Mouse (Mus musculus) lung, embryonic 16.5 days (tissue): ENCODE results near the gene Taf8. TPM values are rescaled to one million over a fixed set of nuclear protein-coding genes. Genes with fewer than 3 reads are reported as not detected.

Experiments used
- ATAC-seq: fragments of 200-750 bp; cut with Nextera tagmentation; 2 replicates; pipeline ENCODE4 v1.8.0; 2017; ENCODE audit warnings: low read depth, mild to moderate bottlenecking, moderate library complexity
- H3K27ac ChIP-seq: fragments of 300-500 bp; sonication (generic); 2 replicates; pipeline ENCODE4 v1.5.1; 2014; ENCODE audit warnings: mild to moderate bottlenecking, control low read depth, low read length
- H3K27me3 ChIP-seq: fragments of 300-500 bp; sonication (generic); 2 replicates; pipeline ENCODE4 v1.6.1; 2014; ENCODE audit warnings: low read depth, low read length, mixed read lengths; ENCODE audit not compliant: control insufficient read depth, insufficient read depth
- H3K36me3 ChIP-seq: fragments of 300-500 bp; sonication (generic); 2 replicates; pipeline ENCODE4 v1.6.1; 2014; ENCODE audit warnings: low read length; ENCODE audit not compliant: control insufficient read depth, insufficient read depth
- H3K4me1 ChIP-seq: fragments of 300-500 bp; sonication (generic); replicated peaks from 2 replicates; pipeline ENCODE4 v1.6.1; 2014; ENCODE audit warnings: low read length, mixed read lengths; ENCODE audit not compliant: control insufficient read depth, insufficient read depth
- H3K4me2 ChIP-seq: fragments of 300-500 bp; sonication (generic); 2 replicates; pipeline ENCODE4 v1.6.1; 2014; ENCODE audit warnings: low read depth, low read length, control low read depth
- H3K4me3 ChIP-seq: fragments of 300-500 bp; sonication (generic); 2 replicates; pipeline ENCODE4 v1.5.1; 2014; ENCODE audit warnings: mild to moderate bottlenecking, low read length, control low read depth
- H3K9ac ChIP-seq: fragments of 300-500 bp; sonication (generic); 2 replicates; pipeline ENCODE4 v1.6.1; 2014; ENCODE audit warnings: low read length, control low read depth
- H3K9me3 ChIP-seq: fragments of 300-500 bp; sonication (generic); 2 replicates; pipeline ENCODE4 v1.6.1; 2016; ENCODE audit warnings: low read length; ENCODE audit not compliant: control insufficient read depth
- WGBS: fragments of 180-500 bp; shearing (Covaris S2); extraction: QIAGEN DNeasy Blood & Tissue Kit; methylation state at CpG from one replicate; pipeline ENCODE4 v1.1.7; 2014; 5-methylcytosine and 5-hydroxymethylcytosine counted together
- polyA plus RNA-seq: library from polyadenylated mRNA; unstranded; fragments of >200 nt; fragmentation: Nextera tagmentation; extraction: Ambion mirVana; gene quantifications from 2 replicates; pipeline ENCODE4 v1.2.1, GENCODE M21; 2015

The Taf8 gene
- polyA plus RNA-seq, 1 experiment from 2014 or later = 30.9 TPM

GRCm38 (mm10) chr17:47469642-47470041, 32.5 kb downstream of the Taf8 start:
- Histone ChIP-seq H3K27me3 (peaks cover 9% of the 10 kb centered on the region), H3K4me3 (no peak overlapping the region), H3K27ac (no peak overlapping the region), H3K9ac (no peak overlapping the region), H3K9me3 (no peaks in the 10 kb centered on the region), H3K4me2 (no peak overlapping the region), H3K4me1 (peaks cover 11% of the 10 kb centered on the region), H3K36me3 (no peaks in the 10 kb centered on the region)
- no peak for ATAC-seq
- WGBS = 85% methylated on average over 4 of the region's 4 CpGs

GRCm38 (mm10) chr17:47468466-47468865, 33.6 kb downstream of the Taf8 start:
- no peaks in the 10 kb centered on the region for H3K9me3 ChIP-seq
- H3K36me3 ChIP-seq = no peaks in the 10 kb centered on the region
- peak overlapping the region; percentile 37; the same call in 1 of the 2 replicates for H3K4me2 ChIP-seq
- no peak overlapping the region for H3K27ac ChIP-seq
- H3K4me1 ChIP-seq = peaks cover 13% of the 10 kb centered on the region
- peaks cover 9% of the 10 kb centered on the region for H3K27me3 ChIP-seq
- 22% methylated on average over 34 of the region's 34 CpGs for WGBS
- H3K4me3 ChIP-seq = peak overlapping the region; percentile 28
- no peak for ATAC-seq
- H3K9ac ChIP-seq = peak overlapping the region; percentile 50

GRCm38 (mm10) chr17:47468063-47468462, 34.0 kb downstream of the Taf8 start:
- peak overlapping the region; percentile 37; the same call in 1 of the 2 replicates for H3K4me2 ChIP-seq
- no peak for ATAC-seq
- peak overlapping the region; percentile 50 for H3K9ac ChIP-seq
- WGBS = 28% methylated on average over 12 of the region's 14 CpGs
- H3K9me3 ChIP-seq = no peaks in the 10 kb centered on the region
- H3K4me3 ChIP-seq = peak overlapping the region; percentile 28
- peaks cover 9% of the 10 kb centered on the region for H3K27me3 ChIP-seq
- H3K4me1 ChIP-seq = peaks cover 16% of the 10 kb centered on the region
- no peak overlapping the region for H3K27ac ChIP-seq
- H3K36me3 ChIP-seq = no peaks in the 10 kb centered on the region

- Histone ChIP-seq H3K27ac (no peak overlapping the region), H3K9ac (no peak overlapping the region), H3K27me3 (peaks cover 9% of the 10 kb centered on the region), H3K9me3 (no peaks in the 10 kb centered on the region), H3K36me3 (no peaks in the 10 kb centered on the region), H3K4me1 (peaks cover 19% of the 10 kb centered on the region), H3K4me3 (no peak overlapping the region), H3K4me2 (no peak overlapping the region)
- ATAC-seq = no peak
- 68% methylated on average over 11 of the region's 11 CpGs for WGBS
Observed at GRCm38 (mm10) chr17:47467659-47468058, 34.4 kb downstream of the Taf8 start.

GRCm38 (mm10) chr17:47466284-47466683, 35.8 kb downstream of the Taf8 start:
- 37% methylated on average over 8 of the region's 9 CpGs for WGBS
- H3K9ac ChIP-seq = no peak overlapping the region
- H3K27me3 ChIP-seq = peaks cover 9% of the 10 kb centered on the region
- no peaks in the 10 kb centered on the region for H3K36me3 ChIP-seq
- H3K4me3 ChIP-seq = no peak overlapping the region
- no peak overlapping the region for H3K4me2 ChIP-seq
- ATAC-seq = no peak
- no peak overlapping the region for H3K27ac ChIP-seq
- peaks cover 28% of the 10 kb centered on the region for H3K4me1 ChIP-seq
- H3K9me3 ChIP-seq = no peaks in the 10 kb centered on the region

GRCm38 (mm10) chr17:47465016-47465415, 37.1 kb downstream of the Taf8 start:
- ATAC-seq = no peak
- Histone ChIP-seq H3K9ac (no peak overlapping the region), H3K4me3 (no peak overlapping the region), H3K27ac (no peak overlapping the region), H3K4me2 (no peak overlapping the region), H3K27me3 (peaks cover 9% of the 10 kb centered on the region), H3K36me3 (no peaks in the 10 kb centered on the region), H3K4me1 (peaks cover 23% of the 10 kb centered on the region), H3K9me3 (no peaks in the 10 kb centered on the region)
- 64% methylated on average over 11 of the region's 11 CpGs for WGBS

- Histone ChIP-seq H3K4me3 (no peak overlapping the region), H3K9me3 (no peaks in the 10 kb centered on the region), H3K4me1 (peaks cover 23% of the 10 kb centered on the region), H3K9ac (no peak overlapping the region), H3K36me3 (no peaks in the 10 kb centered on the region), H3K27ac (no peak overlapping the region), H3K4me2 (no peak overlapping the region), H3K27me3 (peaks cover 9% of the 10 kb centered on the region)
- ATAC-seq = no peak
- 34% methylated on average over 12 of the region's 12 CpGs for WGBS
Observed at GRCm38 (mm10) chr17:47464248-47464965, 37.7 kb downstream of the Taf8 start.

- H3K27me3 ChIP-seq = peaks cover 6% of the 10 kb centered on the region
- 24% methylated on average over 9 of the region's 9 CpGs for WGBS
- no peak overlapping the region for H3K4me3 ChIP-seq
- H3K9me3 ChIP-seq = no peaks in the 10 kb centered on the region
- no peak overlapping the region for H3K4me2 ChIP-seq
- H3K4me1 ChIP-seq = peaks cover 17% of the 10 kb centered on the region
- peak overlapping the region; percentile 40 for H3K27ac ChIP-seq
- ATAC-seq = peak; percentile 62; the same call in 1 of the 2 replicates
- H3K36me3 ChIP-seq = no peaks in the 10 kb centered on the region
- no peak overlapping the region for H3K9ac ChIP-seq
Observed at GRCm38 (mm10) chr17:47462728-47463388, 39.2 kb downstream of the Taf8 start.

- WGBS = 53% methylated on average over 7 of the region's 7 CpGs
- no peaks in the 10 kb centered on the region for H3K36me3 ChIP-seq
- no peak for ATAC-seq
- no peak overlapping the region for H3K4me3 ChIP-seq
- peaks cover 2% of the 10 kb centered on the region; the same call in 1 of the 2 replicates for H3K27me3 ChIP-seq
- H3K9me3 ChIP-seq = no peaks in the 10 kb centered on the region
- H3K9ac ChIP-seq = no peak overlapping the region
- peaks cover 17% of the 10 kb centered on the region for H3K4me1 ChIP-seq
- H3K27ac ChIP-seq = peak overlapping the region; percentile 40
- no peak overlapping the region for H3K4me2 ChIP-seq
Observed at GRCm38 (mm10) chr17:47462209-47462608, 39.9 kb downstream of the Taf8 start.
